Mouse (Mus musculus): Measurements from ENCODE around the gene Lrmda.

Lrmda gene

DNA sequence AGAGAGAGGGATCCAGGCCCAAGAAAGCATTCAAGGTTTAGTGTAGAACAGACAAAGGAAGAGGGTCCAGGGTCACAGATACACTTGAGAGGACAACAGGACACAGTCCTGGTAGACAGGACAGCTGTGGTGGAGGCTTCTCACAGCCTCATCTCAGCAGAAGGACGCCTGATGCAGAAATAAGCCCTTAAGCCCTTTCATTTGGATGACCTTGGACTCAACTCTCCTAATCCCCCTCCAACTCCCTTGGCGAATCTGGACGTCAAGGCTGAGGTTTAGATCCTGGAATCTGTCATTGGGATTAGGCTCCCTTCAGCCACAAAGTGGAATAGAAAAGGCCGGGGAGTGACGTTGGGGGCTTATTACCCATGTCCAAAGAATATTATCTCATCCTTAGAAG lies 589.1 kb downstream of the Lrmda start:
- ChIA-PET POLR2A (no interaction called here), CTCF (interaction anchor here in 1 of 4 experiments (0.6 kb wide), 1 partner anchor 13 kb away, joined by 3 read pairs; no protein-coding TSS in a partner anchor)

DNA sequence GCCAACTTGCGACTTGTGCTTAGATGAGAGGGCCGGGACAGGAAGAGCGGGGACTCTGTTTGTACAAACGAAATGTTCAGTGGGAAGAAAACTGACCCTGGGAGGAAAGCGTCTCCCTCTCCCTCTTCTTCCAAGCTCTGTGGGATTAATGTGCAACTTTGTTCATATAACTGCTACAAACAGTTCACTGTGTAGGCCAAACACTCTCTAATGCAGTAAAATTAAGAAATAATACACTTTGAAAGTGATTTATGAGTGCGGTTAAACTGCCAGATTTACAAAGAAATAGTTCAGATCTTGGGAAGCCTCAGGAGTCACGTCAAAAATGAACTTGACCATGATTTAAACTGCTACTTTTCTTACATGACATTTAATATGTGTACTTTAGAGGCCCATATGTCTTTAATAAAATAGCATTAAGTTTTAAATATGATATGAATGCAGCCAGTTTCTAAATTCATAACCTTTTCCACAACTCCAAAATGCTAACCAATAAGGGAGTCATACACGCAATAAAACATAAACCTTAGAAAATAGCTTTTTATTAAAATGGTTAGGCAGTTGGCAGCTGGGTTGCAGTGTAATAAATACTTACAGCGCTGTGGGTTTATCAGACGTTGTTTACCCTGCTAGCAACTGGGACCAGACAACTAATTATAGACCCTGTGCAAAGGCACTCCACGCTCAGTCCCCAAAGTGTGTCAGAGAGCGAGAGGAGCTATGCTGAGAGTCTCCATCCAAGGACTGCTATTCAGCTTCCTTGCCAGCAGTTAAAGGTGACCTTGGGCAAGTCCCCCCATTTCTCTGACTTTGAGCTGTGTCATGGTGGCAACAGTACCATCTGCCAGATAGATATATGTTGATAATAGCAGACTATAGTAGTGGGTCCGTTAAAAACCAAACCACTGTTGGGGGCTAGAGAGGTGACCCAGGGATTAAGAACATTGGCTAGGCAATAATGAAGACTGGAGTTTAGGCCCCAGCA lies 590.0 kb downstream of the Lrmda start:
- POLR2A ChIA-PET, result no interaction called here

DNA sequence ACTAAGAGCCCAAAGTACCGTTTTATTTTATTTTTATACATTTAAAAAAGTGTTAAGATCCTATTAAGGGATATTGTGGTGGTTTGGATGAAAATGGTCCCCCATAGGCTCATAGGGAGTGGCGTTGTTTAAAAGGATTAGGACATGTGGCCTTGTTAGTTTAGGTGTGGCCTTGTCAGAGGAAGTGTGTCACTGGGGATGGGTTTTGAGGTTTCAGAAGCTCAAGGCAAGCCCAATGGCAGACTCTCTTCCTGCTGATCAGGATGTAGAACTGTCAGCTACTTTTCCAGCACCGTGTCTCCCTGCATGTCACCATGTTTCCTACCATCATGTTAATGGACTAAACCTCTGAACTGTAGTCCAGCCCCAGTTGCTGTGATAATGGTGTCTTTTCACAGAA lies 591.5 kb downstream of the Lrmda start:
- POLR2A ChIA-PET, result no interaction called here
- CTCF ChIA-PET, result no interaction called here

More for the DNA sequence above, 590.0 kb downstream of the Lrmda start:
- CTCF ChIA-PET, result no interaction called here

DNA sequence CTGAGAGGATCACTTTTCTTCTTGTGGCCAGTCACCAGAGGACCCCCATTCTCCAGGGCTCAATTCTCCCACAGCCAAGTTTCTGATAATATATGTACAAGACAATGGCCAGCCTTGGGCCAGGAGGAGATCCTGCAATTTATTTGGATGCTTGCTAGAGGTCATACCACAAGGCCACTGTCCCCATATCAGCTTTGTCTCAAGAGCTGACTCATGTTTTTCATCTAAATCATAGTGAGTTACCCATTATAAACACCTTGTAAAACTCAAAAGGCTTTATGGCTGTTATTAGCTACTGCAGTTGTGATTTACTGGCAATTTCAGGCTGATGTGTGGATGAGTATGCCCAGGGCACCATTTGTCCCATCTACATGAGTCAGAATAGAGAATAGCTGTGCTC lies 600.7 kb downstream of the Lrmda start:
- ChIA-PET POLR2A (no interaction called here), CTCF (no interaction called here)

DNA sequence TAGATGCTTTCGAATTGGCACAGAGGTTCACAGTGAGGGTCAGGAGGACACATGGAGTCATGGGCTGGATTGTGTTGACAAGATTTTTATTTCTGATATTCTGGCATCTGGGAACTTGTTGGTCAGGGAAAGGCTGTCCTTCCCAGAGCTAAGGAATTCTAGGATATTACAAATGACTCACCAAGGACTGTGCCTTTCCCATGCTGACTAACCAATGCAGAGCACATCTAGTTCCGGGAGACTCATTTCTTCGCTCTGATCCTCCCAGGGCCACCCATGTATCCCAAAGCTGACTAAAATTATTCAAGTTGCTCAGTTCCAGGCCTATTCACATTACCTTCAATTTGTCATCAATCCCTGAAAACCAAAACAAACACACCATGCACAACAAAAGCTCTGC lies 602.4 kb downstream of the Lrmda start:
- ChIA-PET CTCF (interaction anchor here in 1 of 4 experiments (0.5 kb wide), 1 partner anchor 532 kb away, joined by 4 read pairs; no protein-coding TSS in a partner anchor), POLR2A (no interaction called here)

DNA sequence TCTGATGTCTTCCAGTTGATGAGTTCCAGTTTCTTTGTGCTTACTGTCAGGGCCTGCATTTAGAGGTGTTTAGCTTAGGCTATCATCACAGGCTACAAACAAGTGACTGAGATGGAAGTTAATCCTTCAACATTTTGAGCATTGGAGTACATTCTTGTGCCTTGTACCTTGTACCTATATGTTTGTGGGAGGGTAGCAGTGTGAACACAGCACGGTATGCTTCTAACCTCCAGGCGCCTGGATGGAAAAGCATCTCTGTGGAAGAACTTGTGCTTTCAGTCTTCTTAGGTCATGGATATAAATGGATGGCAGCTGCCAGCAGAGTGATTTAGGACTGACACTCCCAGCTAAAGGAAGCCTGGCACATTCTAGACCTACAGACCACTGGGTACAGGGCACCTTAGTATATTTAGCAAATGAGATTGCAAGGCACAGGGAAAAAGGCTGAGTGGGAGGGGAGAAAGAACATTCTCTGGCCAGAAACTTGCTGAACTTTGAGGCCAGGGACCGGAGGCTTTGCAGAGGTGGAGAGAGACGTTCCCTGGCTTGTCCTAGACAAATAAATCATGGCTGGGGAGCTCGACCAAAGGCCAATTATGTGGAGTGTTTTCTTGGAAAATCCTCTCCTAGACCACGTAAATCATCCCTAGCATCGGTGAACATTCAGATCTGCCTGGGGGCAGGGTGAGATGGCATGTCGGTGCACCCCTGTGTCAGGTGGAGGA lies 607.8 kb downstream of the Lrmda start:
- ChIA-PET CTCF (interaction anchor here in 1 of 4 experiments (0.5 kb wide), 1 partner anchor 1238 kb away, joined by 3 read pairs; no protein-coding TSS in a partner anchor), POLR2A (no interaction called here)

DNA sequence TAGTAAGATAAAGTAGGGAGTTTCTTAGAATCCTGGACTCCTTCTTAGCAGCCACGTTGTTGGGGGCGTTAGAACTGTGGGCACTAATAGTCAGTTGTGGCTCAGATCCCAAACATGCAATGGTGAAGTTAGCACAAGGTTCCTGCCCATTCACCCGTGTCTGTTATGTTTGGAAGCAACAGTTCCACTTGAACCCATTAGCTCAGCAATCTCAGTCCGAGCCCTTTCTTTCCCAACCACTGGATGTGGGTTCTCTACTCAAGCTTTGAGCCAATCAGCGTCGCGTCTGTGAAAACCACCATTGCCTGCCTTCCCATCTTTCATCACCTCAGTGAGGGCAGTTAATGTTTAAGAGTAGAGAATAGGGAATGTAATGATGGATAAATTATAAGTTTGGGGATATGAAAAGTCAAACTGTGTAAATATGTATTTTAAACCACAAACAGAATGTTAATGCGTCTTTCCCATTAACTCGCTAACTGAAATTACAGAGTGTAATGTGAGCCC lies 610.9 kb downstream of the Lrmda start:
- POLR2A ChIA-PET, result no interaction called here
- CTCF ChIA-PET, result no interaction called here

DNA sequence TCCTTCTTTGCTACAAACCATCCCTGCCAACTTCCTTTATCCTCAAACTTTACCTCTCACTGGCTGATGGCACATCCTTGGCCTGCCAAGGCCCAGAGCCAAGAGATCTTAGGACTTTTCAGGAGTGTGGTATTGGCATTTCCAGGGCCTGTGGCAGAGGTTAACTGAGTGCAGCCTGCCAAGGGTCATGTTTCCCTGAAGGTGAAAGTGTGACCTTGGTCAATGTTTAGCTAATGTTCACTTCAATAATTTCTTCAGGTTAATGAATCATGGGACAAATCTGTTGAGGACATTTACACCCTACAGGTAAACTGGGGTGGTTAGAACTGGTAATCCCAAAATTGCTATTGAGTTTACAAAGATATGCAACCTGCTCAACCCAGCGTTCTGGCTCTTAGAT lies 614.1 kb downstream of the Lrmda start:
- ChIA-PET POLR2A (no interaction called here), CTCF (no interaction called here)

DNA sequence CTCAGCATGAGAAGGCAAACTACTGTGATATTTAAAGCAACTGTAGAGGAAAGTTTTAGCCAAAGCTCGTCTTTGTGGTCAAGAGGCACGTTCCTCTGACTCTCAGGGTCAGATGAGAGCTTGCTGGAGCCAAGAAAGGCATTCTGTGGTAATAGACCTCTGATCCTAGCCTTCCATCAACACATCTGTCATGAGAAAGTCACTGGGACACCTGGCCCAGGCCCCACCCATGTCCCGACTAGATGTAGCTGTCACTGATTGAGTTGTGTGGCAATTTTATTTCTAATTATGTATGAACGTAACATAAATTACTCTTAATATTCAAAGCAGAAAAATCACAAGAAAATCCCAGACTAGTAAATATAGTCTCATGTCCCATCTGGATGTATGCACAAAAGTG lies 624.0 kb downstream of the Lrmda start:
- CTCF ChIA-PET, result no interaction called here
- POLR2A ChIA-PET, result no interaction called here

DNA sequence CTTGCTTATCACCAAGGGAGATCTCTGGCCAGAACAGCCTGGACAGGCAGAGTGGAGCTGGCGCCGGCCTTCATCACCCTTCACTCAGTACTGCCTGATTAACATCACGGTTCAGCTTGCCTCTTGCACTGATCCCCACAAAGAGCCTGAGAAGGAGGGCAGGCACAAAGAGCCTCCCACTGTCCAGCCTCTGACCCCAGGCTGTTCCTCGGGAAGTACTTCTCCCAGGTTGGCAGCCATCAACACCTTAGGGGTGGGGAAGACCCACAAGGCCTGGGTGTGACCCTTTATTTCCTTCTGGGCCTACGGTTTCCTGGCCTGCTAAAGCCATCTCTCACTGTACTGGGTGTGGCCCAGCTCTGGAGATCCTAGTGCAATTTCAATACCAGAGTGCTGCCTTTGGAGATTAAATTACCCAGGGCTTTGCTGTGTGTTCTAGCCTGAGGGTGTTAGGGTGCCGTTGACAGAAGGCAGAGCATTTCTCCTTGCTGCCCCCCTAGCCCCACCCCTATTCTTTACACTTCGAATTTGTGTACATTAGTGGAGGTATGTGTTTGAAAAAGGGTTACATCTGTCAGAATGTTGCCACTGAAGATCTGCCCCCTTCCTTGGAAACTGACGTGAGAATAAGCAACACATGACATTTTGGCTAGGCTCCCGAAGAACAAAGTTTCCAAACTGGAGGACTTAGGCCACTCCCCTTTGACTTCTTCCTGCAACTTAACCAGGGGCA lies 628.5 kb downstream of the Lrmda start:
- POLR2A ChIA-PET, result no interaction called here
- CTCF ChIA-PET, result no interaction called here

DNA sequence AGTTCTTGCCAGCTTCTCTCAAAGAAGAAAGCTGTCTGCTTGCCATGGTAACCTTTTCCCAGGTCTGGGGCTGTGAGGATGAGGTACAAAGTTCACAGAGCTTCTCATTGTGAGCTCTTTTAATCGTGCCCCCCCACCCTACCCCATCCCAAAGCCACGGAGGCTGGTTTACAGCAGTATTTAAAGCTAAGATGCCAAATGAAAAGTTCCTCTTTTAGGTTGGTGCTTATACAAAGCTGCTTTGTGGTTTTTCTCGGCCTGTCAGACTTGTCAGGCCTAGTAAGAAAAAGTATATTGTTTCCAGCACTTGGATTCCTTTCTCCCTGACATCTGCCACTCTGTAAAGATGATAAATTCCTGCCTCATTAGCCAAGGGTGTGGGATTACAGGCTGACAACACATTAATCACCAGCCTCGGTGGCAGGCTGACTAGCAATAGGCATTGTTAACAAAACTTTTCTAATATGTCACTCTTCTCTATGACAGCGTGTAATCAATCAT lies 629.9 kb downstream of the Lrmda start:
- CTCF ChIA-PET, result no interaction called here

DNA sequence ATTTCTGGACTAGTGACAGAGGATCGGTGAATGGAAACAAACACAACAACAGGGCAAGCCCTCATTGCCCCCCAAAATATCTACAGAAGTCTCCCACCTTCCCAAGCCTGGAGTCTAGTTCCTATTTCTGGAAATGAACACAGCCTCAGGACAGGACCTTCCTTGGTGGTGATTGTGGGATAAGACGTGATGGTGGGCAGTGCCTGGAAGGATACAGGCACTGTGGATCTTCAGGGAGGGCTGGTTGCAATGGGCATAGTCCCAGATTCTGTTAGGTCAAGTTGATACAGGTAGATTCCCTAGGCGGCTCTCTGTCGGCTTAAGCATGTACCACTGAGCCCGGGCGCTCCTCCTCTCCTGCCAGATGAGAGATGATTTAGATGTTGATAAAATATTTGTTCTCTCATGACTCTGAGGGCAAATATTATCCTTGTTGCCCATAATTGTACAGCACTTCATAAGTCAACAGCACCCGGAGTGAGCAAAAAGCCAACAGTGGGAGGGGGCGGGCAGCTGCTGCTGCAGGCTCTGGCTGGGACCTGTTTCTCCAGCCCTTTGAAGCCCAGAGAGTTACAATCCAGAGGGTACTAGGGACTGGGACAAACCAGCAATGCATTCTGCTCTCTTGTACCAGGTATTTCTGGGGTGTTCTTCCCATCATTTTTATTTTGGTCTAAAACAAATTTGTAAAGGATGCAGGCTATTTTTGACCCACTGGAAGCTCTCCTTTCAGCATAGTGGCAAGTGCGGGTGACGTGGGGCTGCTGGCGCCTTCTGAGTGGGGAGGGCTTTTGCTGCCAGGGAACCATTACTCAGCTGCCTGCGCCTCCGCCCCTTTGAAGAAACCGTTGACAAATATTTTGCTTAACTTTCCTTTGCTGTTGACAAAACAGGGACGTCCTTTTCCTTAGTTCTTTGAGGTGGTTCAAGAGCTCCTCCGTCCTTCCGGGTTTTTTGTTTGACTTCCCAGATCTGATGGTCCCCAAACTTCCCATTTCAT lies 630.8 kb downstream of the Lrmda start:
- CTCF ChIA-PET, result interaction anchor here in 1 of 4 experiments (0.6 kb wide), 1 partner anchor 19 kb away, joined by 5 read pairs; no protein-coding TSS in a partner anchor
- POLR2A ChIA-PET, result no interaction called here

More for the DNA sequence above, 629.9 kb downstream of the Lrmda start:
- POLR2A ChIA-PET, result interaction anchor here in 1 of 4 experiments (0.6 kb wide), 1 partner anchor 1296 kb away, joined by 3 read pairs; no protein-coding TSS in a partner anchor

DNA sequence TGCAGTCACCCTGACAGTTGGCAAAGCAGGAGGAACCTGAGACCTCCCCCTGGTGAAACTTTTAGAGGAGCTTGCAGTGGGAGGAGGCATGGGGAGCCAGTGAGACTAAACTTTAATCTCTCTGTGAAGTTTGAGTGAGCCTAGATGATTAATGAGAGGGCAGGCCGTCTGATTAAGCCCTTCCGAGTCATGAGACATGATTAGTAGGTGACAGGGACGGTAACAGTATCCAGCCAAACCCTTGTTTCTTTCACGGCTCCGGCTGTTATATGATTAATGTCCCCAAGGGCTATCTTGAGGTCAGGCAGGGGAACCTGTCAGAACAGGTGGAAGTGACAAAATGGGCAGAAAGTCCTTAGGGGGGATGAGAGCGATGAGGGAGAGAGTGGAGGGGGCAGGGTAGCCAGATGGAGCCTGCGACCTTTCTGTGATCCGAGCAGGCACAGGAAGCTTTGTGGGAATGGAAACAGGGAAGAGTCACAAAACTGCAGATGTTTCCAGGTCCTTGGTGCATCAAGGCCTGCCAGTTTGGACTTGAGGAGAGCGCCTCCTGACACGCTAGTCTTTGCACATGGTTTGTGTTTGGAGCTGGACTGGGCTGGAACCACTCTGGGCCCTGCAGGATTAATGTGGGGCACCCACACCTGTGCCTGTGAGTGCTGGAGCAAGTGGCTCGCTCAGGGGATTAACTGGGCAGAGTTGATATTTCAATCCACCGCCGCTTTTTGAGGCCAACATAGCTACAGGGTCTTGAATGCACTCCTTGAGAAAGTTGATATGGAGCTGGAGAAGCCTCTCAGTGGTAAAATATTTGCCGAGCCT lies 631.8 kb downstream of the Lrmda start:
- ChIA-PET POLR2A (no interaction called here), CTCF (no interaction called here)

DNA sequence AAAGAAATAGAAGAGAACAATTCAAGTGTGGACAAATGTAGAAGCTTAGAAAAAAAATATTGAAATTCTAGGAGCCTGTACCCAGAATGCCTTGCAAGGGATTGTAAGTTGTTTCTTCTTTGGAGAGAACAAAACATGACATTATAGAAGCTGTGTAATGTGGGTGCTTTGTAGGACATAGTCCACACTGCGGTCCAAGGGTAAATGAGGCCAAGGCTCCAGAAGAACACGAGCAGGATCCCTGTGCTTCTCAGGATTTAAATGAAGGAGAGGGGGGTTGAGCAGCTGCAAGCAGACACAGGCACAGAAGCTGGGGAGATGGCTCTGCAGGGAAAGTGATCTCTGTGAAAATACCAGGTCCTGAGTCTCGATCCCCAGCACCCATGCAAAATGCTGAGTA lies 643.0 kb downstream of the Lrmda start:
- ChIA-PET POLR2A (no interaction called here), CTCF (no interaction called here)

DNA sequence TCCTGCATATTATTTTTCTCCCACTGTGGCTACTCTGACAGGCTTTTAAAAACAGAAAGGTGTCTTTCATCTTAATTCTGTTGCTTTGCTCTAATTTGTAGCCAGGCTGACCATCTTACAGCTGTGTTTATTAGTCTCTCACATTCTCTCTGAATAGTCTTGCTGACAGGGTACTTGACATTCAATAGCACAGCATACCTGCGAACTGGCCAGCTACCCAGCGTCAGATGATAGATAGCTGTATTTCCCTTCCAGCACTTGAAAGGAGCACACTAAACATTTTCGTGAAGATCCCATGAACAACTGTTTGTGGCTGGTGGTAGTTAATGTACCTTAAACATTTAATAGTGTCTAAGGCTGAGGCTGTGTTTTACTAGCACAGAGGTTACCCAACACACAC lies 646.9 kb downstream of the Lrmda start:
- POLR2A ChIA-PET, result no interaction called here
- CTCF ChIA-PET, result interaction anchor here in 1 of 4 experiments (0.6 kb wide), 1 partner anchor 1146 kb away, joined by 4 read pairs; no protein-coding TSS in a partner anchor

DNA sequence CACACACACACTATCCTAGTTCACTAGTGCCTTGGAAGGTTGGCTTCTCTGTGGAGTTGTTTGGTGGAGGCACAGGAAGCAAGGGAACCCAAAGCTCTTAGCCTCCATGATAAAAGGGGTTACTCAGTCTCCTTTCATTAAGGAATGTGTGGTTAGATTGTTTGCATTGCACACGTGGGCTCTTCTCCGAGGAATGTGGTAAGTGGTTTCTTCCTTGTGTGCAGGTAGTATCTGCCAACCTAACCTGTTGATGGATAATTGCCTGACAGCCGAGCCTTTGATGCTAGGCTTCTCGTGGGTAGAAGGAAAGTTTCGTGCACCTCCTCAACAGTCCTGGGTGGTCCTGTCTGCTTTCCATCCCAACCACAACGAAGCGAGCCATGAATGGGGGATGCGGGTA lies 648.8 kb downstream of the Lrmda start:
- CTCF ChIA-PET, result interaction anchor here in 1 of 4 experiments (1.0 kb wide), 1 partner anchor 12 kb away, joined by 3 read pairs; no protein-coding TSS in a partner anchor
- POLR2A ChIA-PET, result interaction anchor here in 1 of 4 experiments (0.5 kb wide), 1 partner anchor 143 kb away, joined by 3 read pairs; no protein-coding TSS in a partner anchor

DNA sequence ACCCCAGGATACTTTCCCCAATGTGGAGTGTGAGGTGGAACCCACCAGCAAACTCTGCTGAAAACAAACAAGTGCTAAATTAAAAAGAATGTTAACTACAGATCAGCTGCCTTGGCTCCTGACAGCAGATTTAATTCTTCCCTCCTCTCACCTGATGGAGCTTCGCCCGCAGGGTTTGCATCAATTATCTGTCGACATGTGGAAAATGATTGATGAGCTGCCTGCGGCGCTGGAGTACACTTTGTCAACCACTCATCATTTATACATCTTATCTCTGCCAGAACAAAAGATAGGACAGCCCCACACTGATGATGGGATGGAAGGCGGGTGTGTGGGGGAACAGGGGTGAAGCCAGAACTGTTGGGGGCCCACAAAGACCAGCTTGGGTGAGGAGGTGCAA lies 649.2 kb downstream of the Lrmda start:
- ChIA-PET CTCF (interaction anchor here in 1 of 4 experiments (0.6 kb wide), 1 partner anchor 18 kb away, joined by 5 read pairs; no protein-coding TSS in a partner anchor), POLR2A (no interaction called here)
